Mouse (Mus musculus) mouse trophoblast stem cell (cell line): ENCODE results near the gene Grem1.

ENCODE experiments used
- in situ Hi-C, 2 experiments: fragments of 300-500 bp; cut with MseI, MboI; formaldehyde crosslinking; loops; 2 replicates in 1 of 2; 3 replicates in 1 of 2; pipeline ENCODE4 v1.15.1; 2025

The Grem1 gene

DNA sequence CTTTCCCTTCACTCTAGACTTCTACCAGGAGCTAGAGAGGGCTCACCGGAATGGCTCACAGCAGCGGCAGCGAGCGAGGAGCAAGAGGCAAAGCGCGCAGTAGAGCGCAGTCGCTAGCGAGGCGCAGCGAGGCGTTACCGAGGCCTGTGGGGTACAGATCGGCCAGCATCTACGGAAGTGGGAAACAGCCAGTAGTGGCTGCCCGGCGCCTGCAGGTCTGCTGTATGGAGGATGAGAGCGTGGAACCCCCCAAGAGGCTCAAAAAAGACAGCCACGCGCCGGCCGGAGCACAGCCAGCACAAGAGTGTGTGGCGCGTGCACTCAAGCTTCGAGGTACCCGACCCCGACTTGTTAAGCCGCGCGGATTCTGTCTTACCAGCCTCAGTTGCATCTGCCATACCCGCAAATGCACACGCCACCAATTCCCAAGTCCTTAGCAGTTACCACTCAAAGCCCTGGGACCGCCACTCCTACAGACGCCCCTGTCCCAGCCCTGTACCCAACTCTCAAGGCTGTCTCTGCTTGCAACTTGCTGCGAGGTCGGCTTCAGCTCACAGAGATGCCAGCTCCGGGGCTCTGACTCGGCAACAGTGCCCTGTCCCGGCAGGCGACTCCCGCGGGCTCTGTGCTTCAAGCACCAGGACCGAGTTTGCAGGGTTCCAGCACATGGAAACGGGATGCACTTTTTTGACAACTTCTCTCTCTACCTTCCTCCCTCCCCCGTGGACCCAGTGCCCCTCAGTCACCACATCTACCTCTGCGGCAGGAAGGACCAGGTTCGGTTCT, 728 bp downstream of the Grem1 start:
- in situ Hi-C loops = no loop called here

DNA sequence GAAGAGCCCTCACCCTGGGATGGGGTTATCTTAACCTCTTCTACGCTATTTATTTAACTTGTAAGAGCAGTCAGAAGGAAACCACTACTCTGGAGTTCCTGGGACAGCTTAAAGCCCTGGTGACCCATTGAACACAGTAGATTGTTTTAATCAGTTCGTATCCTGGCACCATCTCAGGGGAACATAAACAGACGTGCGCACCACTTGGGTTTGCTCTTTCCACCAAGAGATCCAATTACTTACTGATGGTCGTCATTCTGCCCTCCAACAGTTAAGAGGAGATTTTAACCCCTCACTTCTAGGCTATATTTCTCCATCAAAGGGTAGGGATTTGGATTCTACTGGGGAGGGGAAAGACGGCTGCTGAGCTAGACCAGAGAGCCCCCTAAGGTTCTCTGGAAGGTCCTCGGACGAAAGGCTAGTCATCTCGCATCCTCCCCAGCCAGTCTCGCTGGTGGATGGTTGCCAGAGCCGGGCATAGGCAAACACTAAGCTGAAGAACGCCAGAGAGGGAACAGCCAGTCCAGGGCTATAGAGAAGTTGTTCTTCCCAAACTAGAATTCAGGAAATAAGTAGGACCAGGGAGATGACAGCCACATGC, 1.4 kb downstream of the Grem1 start:
- in situ Hi-C loops = no loop called here

DNA sequence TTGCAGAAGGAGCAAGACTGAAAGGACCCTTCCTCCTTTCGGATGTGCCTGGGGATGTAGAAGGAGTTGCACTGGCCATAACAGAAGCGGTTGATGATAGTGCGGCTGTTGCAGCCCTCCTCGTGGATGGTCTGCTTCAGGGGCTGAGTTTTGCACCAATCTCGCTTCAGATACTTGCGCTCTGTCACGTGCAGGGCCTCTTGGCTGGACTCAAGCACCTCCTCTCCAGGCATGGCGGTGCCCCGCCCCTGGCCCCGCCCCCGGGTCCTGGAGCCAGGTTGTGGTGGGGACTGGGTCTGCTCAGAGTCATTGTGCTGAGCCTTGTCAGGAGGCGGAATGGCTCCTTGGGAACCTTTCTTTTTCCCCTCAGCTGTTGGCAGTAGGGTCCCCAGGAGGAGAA, 8.7 kb downstream of the Grem1 start:
- in situ Hi-C loops = no loop called here

DNA sequence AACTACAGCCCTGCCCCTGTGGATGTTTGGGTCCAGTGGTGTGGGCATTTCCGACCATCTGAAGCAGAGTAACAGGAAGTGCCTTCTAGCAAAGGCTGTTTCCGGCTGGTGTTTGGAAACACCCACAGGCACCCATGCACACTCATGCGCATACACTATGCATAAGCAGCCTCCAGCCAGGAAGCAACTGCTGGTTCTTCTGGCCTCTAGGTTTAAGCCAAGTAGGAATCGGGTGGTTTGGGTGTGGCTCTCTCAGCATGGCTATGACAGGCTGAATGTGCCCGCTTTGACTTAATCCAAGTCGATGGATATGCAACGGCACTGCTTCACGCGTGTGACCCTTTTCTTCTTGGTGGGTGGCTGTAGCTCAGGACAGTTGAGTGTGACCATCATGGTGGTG, 9.1 kb downstream of the Grem1 start:
- in situ Hi-C loops = no loop called here

DNA sequence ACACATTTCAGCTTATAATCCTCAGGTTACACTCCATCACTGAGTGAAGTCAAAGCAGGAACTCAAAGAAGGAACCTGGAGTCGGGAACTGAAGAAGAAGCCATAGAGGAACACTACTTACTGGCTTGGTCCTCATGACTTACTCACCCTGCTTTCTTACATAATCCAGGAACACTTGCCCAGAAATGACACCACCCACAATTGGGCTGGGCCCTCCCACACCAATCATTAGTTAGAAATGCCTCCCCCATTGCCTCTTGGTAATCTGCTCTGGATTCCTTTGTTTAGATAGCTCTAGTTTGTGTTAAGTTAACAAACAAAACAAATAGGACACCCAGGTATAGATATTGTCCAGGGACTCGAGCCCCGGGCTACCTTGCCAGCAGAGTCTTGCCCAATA, 29.9 kb downstream of the Grem1 start:
- in situ Hi-C loops = no loop called here

DNA sequence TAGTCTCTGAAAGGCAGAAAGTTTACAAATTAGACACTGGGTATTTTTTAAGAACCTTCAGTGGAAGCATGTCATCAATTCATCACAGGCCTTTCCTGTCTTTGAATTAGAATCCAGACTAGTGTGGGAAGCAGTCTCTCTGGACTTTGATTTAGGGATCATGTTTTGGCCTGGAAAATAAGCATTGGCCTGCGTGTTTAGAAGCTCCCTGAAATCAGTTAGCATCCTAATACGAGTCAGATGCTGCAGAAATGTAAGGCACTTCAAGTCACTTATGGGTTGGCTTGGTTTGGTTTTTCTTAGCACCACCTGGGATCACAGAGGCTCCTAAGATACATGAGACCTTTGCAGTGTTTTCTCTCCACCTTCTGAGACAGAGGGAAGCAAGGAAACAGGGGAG, 43.6 kb downstream of the Grem1 start:
- in situ Hi-C loops = no loop called here

DNA sequence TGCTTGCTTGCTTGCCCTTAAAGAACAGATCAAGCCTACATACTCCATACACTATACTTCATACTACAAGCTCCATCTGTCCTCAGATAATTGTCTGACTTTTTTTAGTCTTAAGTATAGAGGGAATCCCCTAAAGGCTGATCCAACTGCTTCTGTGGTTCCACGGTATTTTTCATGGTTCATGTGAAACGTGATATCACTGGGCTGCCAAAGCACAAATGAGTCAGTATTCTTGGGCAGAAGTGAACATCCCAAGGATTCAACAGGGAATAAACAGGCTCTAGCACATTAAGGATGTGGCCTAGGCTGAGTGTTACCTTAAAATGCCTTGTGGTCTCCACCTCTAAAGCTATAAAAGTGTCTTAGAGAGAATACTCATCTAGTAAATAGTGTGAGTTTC, 45.0 kb downstream of the Grem1 start:
- in situ Hi-C loops = no loop called here

DNA sequence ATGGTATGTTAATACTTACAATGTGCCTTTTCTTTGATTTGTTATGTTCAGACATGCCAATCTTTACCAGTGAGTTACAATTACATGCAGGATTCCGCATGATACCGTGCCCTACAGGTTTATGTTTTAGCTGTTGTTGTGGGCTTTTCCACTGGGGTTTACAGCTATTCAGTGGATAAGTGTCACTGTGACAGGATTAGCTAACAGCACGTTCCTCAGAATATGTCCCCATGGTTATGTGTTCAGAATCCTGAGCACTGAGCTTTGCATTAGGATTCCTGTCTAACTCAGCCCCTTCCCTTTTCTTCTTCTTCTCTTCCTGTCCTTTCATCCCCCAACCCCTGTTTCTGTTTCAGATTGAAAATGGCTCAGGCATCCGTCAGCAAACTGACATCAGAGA, 50.9 kb downstream of the Grem1 start:
- in situ Hi-C loops = no loop called here

DNA sequence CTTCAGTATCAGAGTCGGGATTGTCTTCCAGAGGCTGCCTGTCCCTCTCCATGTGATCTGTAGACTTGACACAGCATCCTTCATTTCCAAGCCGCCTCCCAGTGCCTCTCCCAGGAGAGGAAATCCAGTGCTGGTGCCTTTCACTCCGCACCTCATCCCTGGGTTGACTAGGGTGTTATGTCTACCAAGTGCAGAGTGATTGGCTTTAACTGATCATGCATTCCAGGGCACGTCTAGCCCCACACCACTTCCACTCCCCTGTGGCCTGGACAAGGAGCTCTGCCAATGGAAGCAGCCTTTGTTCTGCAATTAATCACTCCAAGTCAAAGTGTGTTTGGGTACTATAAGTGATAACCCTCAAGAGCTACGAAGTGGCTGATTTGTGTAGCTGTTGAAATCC, 56.9 kb downstream of the Grem1 start:
- in situ Hi-C loops = no loop called here

DNA sequence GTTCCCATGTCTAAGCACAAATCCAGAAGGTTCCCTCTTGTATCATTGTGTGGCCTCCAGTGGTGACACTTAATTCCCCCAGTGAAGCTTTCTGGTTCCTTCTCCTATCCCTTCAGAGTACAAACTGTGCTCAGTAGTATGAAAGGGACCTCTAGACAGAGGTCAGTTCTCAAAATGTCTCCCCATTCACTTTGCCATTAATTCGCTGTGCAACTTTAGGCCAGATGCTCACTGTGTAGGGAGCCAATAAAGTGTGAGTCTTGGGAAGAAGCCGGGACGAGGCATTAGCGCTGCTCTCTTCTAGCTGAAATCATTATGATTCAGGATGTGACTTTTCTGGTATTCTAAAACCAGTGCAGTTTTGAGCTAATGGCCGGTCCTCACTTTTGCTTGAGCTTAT, 61.8 kb downstream of the Grem1 start:
- in situ Hi-C loops = no loop called here

DNA sequence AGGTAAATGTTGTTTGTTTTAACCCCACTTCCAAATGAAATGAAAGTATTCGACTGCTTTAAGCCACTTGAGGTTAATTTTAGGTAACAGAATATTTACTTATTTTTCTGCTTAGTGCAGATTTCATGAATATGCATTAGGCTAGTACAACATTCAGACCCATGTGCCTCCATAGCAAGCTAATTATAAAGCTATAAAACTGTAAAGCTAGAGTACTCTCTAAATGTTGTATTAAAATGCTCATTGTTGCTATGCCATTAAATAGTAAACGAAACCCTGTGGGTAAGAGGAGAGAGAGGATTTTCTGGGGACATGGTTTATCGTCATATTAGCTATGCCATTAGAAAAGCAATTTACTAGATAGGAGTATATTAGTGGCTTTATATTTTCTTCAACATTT, 62.2 kb downstream of the Grem1 start:
- in situ Hi-C loops = no loop called here
